Mouse (Mus musculus) heart, postnatal 0 days (tissue): ENCODE data around the gene Chrm5. TPM values are rescaled to one million over a fixed set of nuclear protein-coding genes. Genes with fewer than 3 reads are reported as not detected.
A peak's percentile ranks its signal among the peaks of the same experiment; 100 is the strongest.

Experiments
- ATAC-seq: fragments of 200-750 bp; cut with Nextera tagmentation; 2 replicates; pipeline ENCODE4 v1.8.0; 2017; ENCODE audit warnings: low read depth, moderate number of reproducible peaks, moderate library complexity; ENCODE audit not compliant: insufficient read depth
- DNase-seq: peaks from one replicate; pipeline ENCODE4 v3.0.0-alpha.2; 2016; ENCODE audit warnings: low spot score
- H3K27ac ChIP-seq: fragments of 300-500 bp; sonication (generic); 2 replicates; pipeline ENCODE4 v1.5.1; 2014; ENCODE audit warnings: low read depth, mild to moderate bottlenecking
- H3K27me3 ChIP-seq: fragments of 300-500 bp; sonication (generic); 2 replicates; pipeline ENCODE4 v1.6.1; 2014; ENCODE audit warnings: low read length, mixed read lengths; ENCODE audit not compliant: control insufficient read depth, insufficient read depth
- H3K36me3 ChIP-seq: fragments of 300-500 bp; sonication (generic); replicated peaks from 2 replicates; pipeline ENCODE4 v1.6.1; 2014; ENCODE audit warnings: low read length, mixed read lengths; ENCODE audit not compliant: control insufficient read depth, insufficient read depth
- H3K4me1 ChIP-seq: fragments of 300-500 bp; sonication (generic); 2 replicates; pipeline ENCODE4 v1.6.1; 2014; ENCODE audit warnings: antibody characterized with exemption; ENCODE audit not compliant: control insufficient read depth, insufficient read depth
- H3K4me2 ChIP-seq: fragments of 300-500 bp; sonication (generic); 2 replicates; pipeline ENCODE4 v1.6.1; 2014; ENCODE audit warnings: low read depth, mild to moderate bottlenecking, low read length, moderate library complexity
- H3K4me3 ChIP-seq: fragments of 300-500 bp; sonication (generic); 2 replicates; pipeline ENCODE4 v1.5.1; 2014; ENCODE audit warnings: low read depth, low read length
- H3K9ac ChIP-seq: fragments of 300-500 bp; sonication (generic); replicated peaks from 2 replicates; pipeline ENCODE4 v1.6.1; 2014; ENCODE audit warnings: low read depth, low read length, mixed read lengths
- H3K9me3 ChIP-seq: fragments of 300-500 bp; sonication (generic); replicated peaks from 2 replicates; pipeline ENCODE4 v1.6.1; 2016; ENCODE audit warnings: low read length; ENCODE audit not compliant: control insufficient read depth
- CTCF ChIP-seq: IDR thresholded peaks from 2 replicates; pipeline ENCODE4 v1.5.1; 2016; ENCODE audit warnings: antibody characterized with exemption, control low read depth, low read depth
- EP300 ChIP-seq: IDR thresholded peaks from 2 replicates; pipeline ENCODE4 v1.6.1; 2016; ENCODE audit warnings: antibody characterized with exemption, low read depth
- WGBS: fragments of 180-500 bp; shearing (Covaris S2); extraction: QIAGEN DNeasy Blood & Tissue Kit; methylation state at CpG from one replicate; pipeline ENCODE4 v1.1.7; 2014; 5-methylcytosine and 5-hydroxymethylcytosine counted together
- polyA plus RNA-seq: library from polyadenylated mRNA; unstranded; fragments of >200 nt; fragmentation: Nextera tagmentation; extraction: Ambion mirVana; gene quantifications from 2 replicates; pipeline ENCODE4 v1.2.1, GENCODE M21; 2015
- total RNA-seq: library from RNA; depleted of rRNA; stranded (reverse); fragments of >200 nt; gene quantifications from 2 replicates; pipeline ENCODE4 v1.2.3, GENCODE M21; 2014; ENCODE audit warnings: low replicate concordance; rRNA removed

Gene Chrm5
- total RNA-seq (not detected in 2 replicates), polyA plus RNA-seq (not detected in 2 replicates)

- H3K9me3 ChIP-seq, result no peaks in the 10 kb centered on the region
- DNase-seq (no peak), ATAC-seq (no peak)
- no peaks in the 10 kb centered on the region for H3K4me1 ChIP-seq
- no peak within 1 kb of the TSS for H3K4me3 ChIP-seq
- H3K4me2 ChIP-seq, result no peak within 1 kb of the TSS
- 83% methylated on average over 5 of the region's 5 CpGs for WGBS
- no peak within 1 kb of the TSS for H3K27ac ChIP-seq
- no peaks in the 10 kb centered on the region for H3K36me3 ChIP-seq
- no peak for TF ChIP-seq EP300
- no peak for TF ChIP-seq CTCF
- H3K27me3 ChIP-seq, result no peaks in the 10 kb centered on the region
- no peak within 1 kb of the TSS for H3K9ac ChIP-seq
Measured at GRCm38 (mm10) chr2:112480669-112481068, at the start of gene Chrm5. TSS of gene Chrm5 (minus strand) at chr2:112480769.

DNA sequence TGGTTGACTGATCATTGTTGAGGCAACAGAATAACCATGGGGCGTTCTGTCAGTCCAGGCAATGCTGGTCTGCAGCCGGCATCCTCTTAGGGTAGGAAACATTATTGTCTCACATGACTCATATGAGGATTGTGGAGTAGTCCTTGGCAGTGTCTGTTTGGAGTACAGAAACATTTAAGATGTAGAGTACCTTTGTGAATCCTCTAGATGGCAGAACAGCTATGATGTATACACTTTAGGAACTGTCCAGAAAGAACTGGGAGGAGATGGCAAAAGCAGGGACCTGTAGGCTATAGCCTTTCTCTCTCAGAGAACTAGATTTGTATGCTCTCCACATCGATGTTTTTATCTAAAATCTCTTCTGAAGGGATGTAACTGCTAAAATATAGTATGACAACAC, 46.4 kb upstream of the Chrm5 start:
- WGBS, result 83% methylated on average over 3 of the region's 3 CpGs
- H3K27ac ChIP-seq, result no peak overlapping the region
- DNase-seq (no peak), ATAC-seq (no peak)
- no peak overlapping the region for H3K4me3 ChIP-seq
- H3K4me2 ChIP-seq, result no peak overlapping the region
- H3K4me1 ChIP-seq, result no peaks in the 10 kb centered on the region
- no peaks in the 10 kb centered on the region for H3K36me3 ChIP-seq
- H3K9me3 ChIP-seq, result no peaks in the 10 kb centered on the region; the same call in 1 of the 2 replicates
- H3K27me3 ChIP-seq, result no peaks in the 10 kb centered on the region
- TF ChIP-seq CTCF, result 0 out of 2 replicates have a peak, but pooled peaks have one; percentile 18
- no peak for TF ChIP-seq EP300
- H3K9ac ChIP-seq, result no peak overlapping the region

DNA sequence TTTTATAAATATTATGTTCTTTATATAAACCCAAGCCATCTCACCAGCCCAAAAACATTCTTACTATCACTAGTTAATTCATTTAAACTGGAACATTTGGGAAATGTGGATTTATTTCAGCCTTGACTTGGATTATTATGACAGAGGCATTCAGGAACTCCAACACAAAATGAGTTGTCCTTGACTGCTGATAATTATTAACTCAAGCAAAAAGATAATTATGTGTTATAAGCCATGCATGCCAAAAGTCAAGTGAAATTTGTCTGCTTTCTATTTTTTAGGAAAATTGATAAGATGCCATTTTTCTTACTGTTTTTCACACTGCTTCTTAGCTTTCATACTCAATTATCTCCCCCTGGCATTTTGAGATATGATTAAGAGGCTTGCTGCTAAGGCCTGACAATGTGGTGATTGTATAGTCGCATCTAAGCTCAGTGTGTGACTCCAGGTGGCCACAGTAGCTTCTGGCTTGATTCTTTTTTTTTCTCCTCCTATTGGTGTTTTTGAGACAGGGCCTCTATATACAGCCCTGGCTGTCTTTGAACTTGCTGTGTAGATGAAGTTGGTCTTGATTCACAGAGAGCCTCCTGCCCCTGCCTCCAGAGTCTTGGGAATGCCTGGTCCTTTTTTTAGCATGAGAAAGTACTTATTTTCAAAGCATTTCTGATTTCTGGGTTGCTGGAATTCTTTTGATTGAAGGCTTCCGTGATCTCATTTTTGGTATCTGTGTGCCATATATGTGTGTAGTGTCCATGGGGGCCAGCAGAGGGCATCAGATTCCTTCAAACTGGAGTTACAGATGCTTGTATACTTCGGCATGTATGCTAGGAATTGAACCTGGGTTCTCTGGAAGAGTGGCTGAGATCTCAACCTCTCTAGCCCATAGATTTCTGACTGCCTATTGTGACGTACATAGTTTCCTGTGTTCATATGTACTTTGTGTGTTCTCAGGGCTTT, 40.2 kb upstream of the Chrm5 start:
- ATAC-seq (no peak), DNase-seq (no peak)
- Histone ChIP-seq H3K36me3 (no peaks in the 10 kb centered on the region), H3K27ac (no peak overlapping the region), H3K27me3 (no peaks in the 10 kb centered on the region), H3K4me2 (no peak overlapping the region), H3K4me3 (no peak overlapping the region), H3K9me3 (no peaks in the 10 kb centered on the region), H3K4me1 (no peaks in the 10 kb centered on the region), H3K9ac (no peak overlapping the region)
- TF ChIP-seq CTCF, result no peak
- TF ChIP-seq EP300, result no peak
- 84% methylated on average over 4 of the region's 4 CpGs for WGBS

DNA sequence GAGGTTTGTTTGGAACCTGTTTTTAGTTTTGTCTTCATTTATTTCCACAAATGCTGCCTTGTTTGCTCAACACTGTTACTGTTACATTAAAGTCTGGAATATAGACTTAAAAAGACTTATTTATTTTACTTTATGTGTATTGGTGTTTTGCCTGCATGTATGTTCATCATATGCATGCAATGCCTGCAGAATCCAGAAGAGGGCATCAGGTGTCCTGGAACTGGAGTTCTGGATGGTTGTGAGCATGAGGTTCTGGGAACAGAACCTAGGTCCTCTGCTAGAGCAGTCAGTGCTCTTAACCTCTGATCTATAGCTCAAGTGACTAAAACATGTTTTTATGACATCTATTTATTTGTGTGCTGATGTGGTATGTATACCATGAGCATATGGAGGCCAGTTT, 38.0 kb upstream of the Chrm5 start:
- H3K9ac ChIP-seq, result no peak overlapping the region
- H3K4me3 ChIP-seq, result no peak overlapping the region
- H3K4me1 ChIP-seq, result no peaks in the 10 kb centered on the region
- H3K27me3 ChIP-seq, result no peaks in the 10 kb centered on the region
- DNase-seq, result no peak
- no peaks in the 10 kb centered on the region for H3K9me3 ChIP-seq
- H3K36me3 ChIP-seq, result no peaks in the 10 kb centered on the region
- TF ChIP-seq EP300, result no peak
- TF ChIP-seq CTCF, result peak; percentile 8; the same call in 1 of the 2 replicates
- H3K27ac ChIP-seq, result no peak overlapping the region
- ATAC-seq, result no peak
- H3K4me2 ChIP-seq, result no peak overlapping the region

DNA sequence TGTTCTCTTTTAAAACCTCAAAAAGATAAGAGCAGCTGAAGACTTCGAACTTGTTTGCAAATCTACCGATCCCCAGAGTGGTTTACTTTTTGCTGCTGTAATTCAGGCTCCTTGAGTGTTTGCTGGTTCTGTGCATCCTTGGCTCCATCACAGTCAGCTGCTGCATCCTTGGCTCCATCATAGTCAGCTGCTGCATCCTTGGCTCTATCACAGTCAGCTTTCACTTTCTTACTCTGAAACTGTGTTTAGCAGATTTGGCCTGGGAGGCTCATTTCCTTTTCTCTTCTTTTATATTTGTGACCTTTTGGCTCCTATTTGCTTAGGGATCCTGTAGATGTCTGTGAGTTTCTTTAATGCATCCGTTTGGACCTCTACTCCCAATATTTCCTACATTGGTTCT, 36.6 kb upstream of the Chrm5 start:
- Histone ChIP-seq H3K27ac (no peak overlapping the region), H3K9ac (no peak overlapping the region), H3K27me3 (no peaks in the 10 kb centered on the region), H3K36me3 (no peaks in the 10 kb centered on the region), H3K4me2 (no peak overlapping the region), H3K4me3 (no peak overlapping the region), H3K9me3 (no peaks in the 10 kb centered on the region), H3K4me1 (no peaks in the 10 kb centered on the region)
- ATAC-seq (no peak), DNase-seq (no peak)
- WGBS, result 84% methylated on average over 3 of the region's 3 CpGs
- no peak for TF ChIP-seq EP300
- TF ChIP-seq CTCF, result no peak
